Mouse (Mus musculus): Measurements from ENCODE around the gene 2210016L21Rik.

2210016L21Rik gene

GRCm38 (mm10) chr5:114976935-114977334 is 35.0 kb downstream of the 2210016L21Rik start:
- no peak for DNase-seq (ENCODE audit: extremely low spot score, low read depth, low spot score)

GRCm38 (mm10) chr5:114978473-114978872 is 36.5 kb downstream of the 2210016L21Rik start:
- DNase-seq (ENCODE audit: extremely low spot score, low read depth, low spot score), result no peak

DNA sequence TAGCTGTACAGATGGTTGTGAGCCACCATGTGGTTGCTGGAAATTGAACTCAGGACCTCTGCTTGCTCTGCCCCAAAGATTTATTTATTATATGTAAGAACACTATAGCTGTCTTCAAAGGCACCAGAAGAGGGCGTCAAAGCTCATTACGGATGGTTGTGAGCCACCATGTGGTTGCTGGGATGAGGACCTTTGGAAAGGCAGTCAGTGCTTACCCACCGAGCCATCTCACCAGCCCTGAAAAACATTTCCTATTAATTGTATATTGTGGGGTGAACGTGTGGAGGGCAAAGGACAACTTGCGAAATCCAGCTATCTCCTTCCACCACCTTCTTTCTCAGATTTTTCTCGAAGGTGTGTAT is 36.9 kb downstream of the 2210016L21Rik start:
- DNase-seq (ENCODE audit: extremely low spot score, low read depth, low spot score), result peak; percentile 18

- DNase-seq (ENCODE audit: extremely low spot score, low read depth, low spot score), result peak; percentile 44
These were observed 37.5 kb downstream of the 2210016L21Rik start for GRCm38 (mm10) chr5:114979250-114980121.

DNA sequence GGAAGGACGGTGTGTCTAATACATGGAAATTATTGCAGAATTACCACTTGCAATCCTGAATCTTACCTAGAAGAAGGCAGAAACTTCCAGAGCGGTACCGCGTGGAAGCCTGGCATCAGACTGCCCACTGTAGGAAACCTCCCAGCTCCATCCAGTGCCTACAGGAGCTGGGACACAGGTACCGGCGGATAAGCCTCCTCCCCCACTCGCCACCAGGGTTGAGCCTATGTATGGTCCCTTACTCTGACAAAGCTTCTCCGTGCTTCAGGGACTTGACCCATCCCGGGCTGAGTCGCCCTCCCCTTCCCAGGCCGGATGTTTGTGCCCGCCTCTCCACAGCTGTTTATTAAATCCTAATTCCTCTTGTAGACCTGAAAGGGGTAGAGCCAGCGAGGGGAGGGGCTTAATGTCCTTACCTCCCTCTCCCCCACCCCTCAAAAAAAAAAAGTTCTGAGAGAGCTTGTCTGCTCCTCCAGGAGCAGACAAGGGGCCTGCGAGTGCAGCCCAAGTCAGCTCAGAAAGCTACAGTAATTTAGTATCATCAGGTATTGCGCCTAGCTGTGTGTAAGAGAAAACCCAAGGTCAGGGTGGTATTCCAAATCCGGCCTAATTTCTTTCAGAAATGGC is 38.3 kb downstream of the 2210016L21Rik start:
- DNase-seq (ENCODE audit: extremely low spot score, low read depth, low spot score), result no peak

DNA sequence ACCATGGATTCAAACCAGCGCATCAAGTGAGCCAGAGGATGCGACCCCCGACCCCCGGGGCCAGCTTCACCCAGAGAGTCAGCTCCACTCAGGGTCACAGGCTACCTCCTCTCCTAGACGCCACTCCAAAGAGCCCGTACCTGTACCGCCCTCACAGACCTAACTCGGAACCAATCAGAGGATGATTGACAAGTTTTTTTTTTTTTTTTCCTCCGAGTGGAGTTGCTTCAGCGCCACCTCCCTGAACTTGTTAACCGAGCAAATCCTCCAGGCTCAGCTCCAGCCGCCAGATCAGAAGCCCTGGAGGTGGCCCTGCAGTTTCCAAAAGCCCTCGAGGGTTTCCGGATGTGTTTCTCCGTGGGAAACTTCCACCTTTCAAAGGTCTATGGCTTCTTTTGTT is 40.0 kb downstream of the 2210016L21Rik start:
- DNase-seq (ENCODE audit: extremely low spot score, low read depth, low spot score), result no peak

DNA sequence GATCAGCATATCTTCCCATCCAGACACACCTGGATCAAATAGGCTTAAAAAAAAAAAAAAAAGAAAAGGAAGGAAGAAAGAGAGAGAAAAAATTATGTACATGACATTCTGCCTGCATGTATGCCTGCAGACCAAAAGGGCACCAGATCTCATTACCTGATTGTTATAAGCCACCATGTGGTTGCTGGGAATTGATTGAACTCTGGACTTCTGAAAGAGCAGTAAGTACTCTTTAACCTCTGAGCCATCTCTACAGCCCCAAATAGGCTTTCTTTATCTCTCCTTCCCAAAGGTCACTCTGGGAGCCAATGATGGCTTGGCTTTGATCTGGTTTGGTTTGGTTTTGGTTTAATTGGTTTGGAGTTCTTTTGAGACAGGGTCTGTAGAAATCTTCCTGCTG is 43.1 kb downstream of the 2210016L21Rik start:
- DNase-seq (ENCODE audit: extremely low spot score, low read depth, low spot score), result no peak

- DNase-seq (ENCODE audit: extremely low spot score, low read depth, low spot score), result no peak
These were observed 54.5 kb downstream of the 2210016L21Rik start for GRCm38 (mm10) chr5:114996447-114996846.

DNA sequence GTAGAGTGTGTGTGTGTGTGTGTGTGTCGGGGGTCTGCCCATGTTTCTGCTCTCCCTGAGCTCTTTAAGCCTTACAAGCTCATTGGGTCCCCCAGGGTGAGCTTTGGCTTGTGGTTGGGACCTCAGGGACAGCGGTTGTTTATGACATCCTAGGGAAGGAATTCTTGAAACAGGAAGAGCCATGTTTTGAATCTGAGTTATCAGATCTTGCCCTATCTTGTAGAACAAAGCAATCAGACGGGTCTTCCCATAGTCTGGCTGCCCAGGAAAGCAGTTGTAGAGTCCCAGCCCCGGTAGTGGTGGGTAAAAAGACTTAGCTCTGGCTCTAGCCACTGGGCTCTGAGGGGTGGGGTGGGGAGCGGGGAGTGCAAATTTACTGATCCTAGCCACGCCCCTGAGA is 55.4 kb downstream of the 2210016L21Rik start:
- no peak for DNase-seq (ENCODE audit: extremely low spot score, low read depth, low spot score)
